ENCODE assay signal across 11 mouse cellular contexts in genomic region chr19:52623496-52623895, GRCm38 (mm10).
DNase-seq lines count a peak whose midpoint lies in the region; ATAC-seq and TF ChIP-seq lines count a peak whose summit lies in the region.
"Had no signal": no experiment of that assay in that cellular context is flagged by ENCODE, and none has a peak within 500 bp of the region (broad histone marks: within the 10 kb centered on the region; RNA-seq: fewer than 3 reads in every experiment).

No protein-coding gene starts in this region.

- peak; percentile 54 for TF ChIP-seq CTCF in forebrain, postnatal 0 days (IDR thresholded peaks at IDR 0.05; ENCODE audit: low read depth)
- TF ChIP-seq CTCF in layer of hippocampus, adult 2 months (conservative IDR thresholded peaks at IDR 0.05), result peak; percentile 82
- peak; percentile 76 for TF ChIP-seq CTCF in Patski (IDR thresholded peaks at IDR 0.05)

- no peaks in the 10 kb centered on the region for H3K27me3 ChIP-seq in forebrain, postnatal 0 days (ENCODE audit: insufficient read depth, low read length)
- H3K27me3 ChIP-seq in forebrain, embryonic 11.5 days (ENCODE audit: control insufficient read depth, insufficient read depth, low read length), result no peaks in the 10 kb centered on the region
- H3K27me3 ChIP-seq in Patski, result peaks cover 4% of the 10 kb centered on the region
- H3K27me3 ChIP-seq: megakaryocyte, embryonic 14.5 days had no signal

- no peaks in the 10 kb centered on the region for H3K9me3 ChIP-seq in forebrain, postnatal 0 days (ENCODE audit: low read length)
- no peaks in the 10 kb centered on the region for H3K9me3 ChIP-seq in forebrain, embryonic 11.5 days (ENCODE audit: control insufficient read depth, low read length)
- H3K9me3 ChIP-seq: megakaryocyte, embryonic 14.5 days had no signal

- DNase-seq in forebrain, postnatal 0 days, result no peak
- no peak for DNase-seq in forebrain, embryonic 11.5 days (ENCODE audit: low spot score)
- DNase-seq in layer of hippocampus, adult 2 months (ENCODE audit: low spot score in 2 of 2), result peak in 1 of 2 experiments; percentile 17
- no peak for DNase-seq in layer of hippocampus, adult 9-11 months
- DNase-seq in 3T3-L1 (ENCODE audit: low read depth, low spot score) (peak; percentile 26), Patski (ENCODE audit: low read depth, low spot score) (no peak)
- no peak for DNase-seq in urinary bladder, adult 2 months (ENCODE audit: low spot score)
- DNase-seq in right cerebral cortex, postnatal 25 days, result no peak
- DNase-seq: cerebellum, postnatal 36 days; kidney, postnatal 36 days had no signal

- no peak overlapping the region for H3K4me2 ChIP-seq in forebrain, postnatal 0 days (ENCODE audit: low read depth)
- H3K4me2 ChIP-seq in forebrain, embryonic 11.5 days (ENCODE audit: low read depth, low read length, severe bottlenecking), result no peak overlapping the region

- no peak overlapping the region for H3K4me3 ChIP-seq in forebrain, postnatal 0 days (ENCODE audit: low read depth, low read length)
- no peak overlapping the region for H3K4me3 ChIP-seq in forebrain, embryonic 11.5 days (ENCODE audit: low read depth, low read length)
- H3K4me3 ChIP-seq in layer of hippocampus, adult 2 months, result no peak overlapping the region
- H3K4me3 ChIP-seq: megakaryocyte, embryonic 14.5 days had no signal

- ATAC-seq in forebrain, postnatal 0 days, result no peak; the same call in 1 of the 2 replicates
- ATAC-seq in forebrain, embryonic 11.5 days (replicated peaks; ENCODE audit: low FRiP score), result no peak
- ATAC-seq in Patski, result peak; percentile 70

- CTCF ChIA-PET in Patski (lab: Charles Lee), result interaction anchor here (0.7 to 1.7 kb wide), 5 partner anchors 10 to 299 kb away, joined by 3 to 5 read pairs (median 3); no protein-coding TSS in a partner anchor

- H3K36me3 ChIP-seq in forebrain, postnatal 0 days (ENCODE audit: insufficient read depth), result no peaks in the 10 kb centered on the region
- H3K36me3 ChIP-seq in forebrain, embryonic 11.5 days (ENCODE audit: control insufficient read depth, insufficient read depth, low read length), result no peaks in the 10 kb centered on the region

- POLR2A ChIA-PET in Patski (lab: Charles Lee), result no interaction called here

- H3K4me1 ChIP-seq in forebrain, postnatal 0 days (ENCODE audit: insufficient read depth), result no peaks in the 10 kb centered on the region
- H3K4me1 ChIP-seq in forebrain, embryonic 11.5 days (replicated peaks; ENCODE audit: control insufficient read depth, insufficient read depth, low read length), result no peaks in the 10 kb centered on the region
- H3K4me1 ChIP-seq: megakaryocyte, embryonic 14.5 days had no signal

- no peak overlapping the region for H3K9ac ChIP-seq in forebrain, postnatal 0 days
- no peak overlapping the region for H3K9ac ChIP-seq in forebrain, embryonic 11.5 days (ENCODE audit: low read length)

- in situ Hi-C loops in Patski (cut with MboI; ENCODE audit: low pct_unique_long_range_greater_than_20kb), result loop anchor here (5.0 kb wide), 1 partner anchor 299 kb away; no protein-coding TSS in a partner anchor

- no peak overlapping the region for H3K27ac ChIP-seq in forebrain, postnatal 0 days (ENCODE audit: low read depth, low read length)
- no peak overlapping the region for H3K27ac ChIP-seq in forebrain, embryonic 11.5 days (ENCODE audit: low read depth, low read length)
- H3K27ac ChIP-seq in layer of hippocampus, adult 2 months, result peak overlapping the region; percentile 80
